Mouse (Mus musculus) forebrain, embryonic 14.5 days (tissue): ENCODE measurements around the gene Sbk3. TPM values are rescaled to one million over a fixed set of nuclear protein-coding genes. Genes with fewer than 3 reads are reported as not detected.
"Not testable (repeated sequence)": the region's sequence is repeated elsewhere in the genome, so short reads cannot be mapped to it uniquely, and the experiment has no call there.

Source experiments
- ATAC-seq: fragments of 200-750 bp; cut with Nextera tagmentation; 2 replicates; pipeline ENCODE4 v1.8.0; 2017; ENCODE audit warnings: mild to moderate bottlenecking, moderate library complexity
- DNase-seq: peaks from one replicate; pipeline ENCODE4 v3.0.0-alpha.2; 2015; ENCODE audit warnings: low spot score
- H3K27ac ChIP-seq: fragments of 300-500 bp; sonication (generic); 2 replicates; pipeline ENCODE4 v1.5.1; 2014; ENCODE audit warnings: low read depth, mild to moderate bottlenecking, control low read depth, low read length, moderate library complexity
- H3K27me3 ChIP-seq: fragments of 300-500 bp; sonication (generic); replicated peaks from 2 replicates; pipeline ENCODE4 v1.6.1; 2014; ENCODE audit warnings: low read length, control low read depth, mixed read lengths; ENCODE audit not compliant: control insufficient read depth, insufficient read depth
- H3K36me3 ChIP-seq: fragments of 300-500 bp; sonication (generic); 2 replicates; pipeline ENCODE4 v1.6.1; 2014; ENCODE audit warnings: low read length, control low read depth; ENCODE audit not compliant: control insufficient read depth, insufficient read depth
- H3K4me1 ChIP-seq: fragments of 300-500 bp; sonication (generic); 2 replicates; pipeline ENCODE4 v1.6.1; 2014; ENCODE audit warnings: antibody characterized with exemption, low read length, control low read depth; ENCODE audit not compliant: control insufficient read depth, insufficient read depth
- H3K4me2 ChIP-seq: fragments of 300-500 bp; sonication (generic); 2 replicates; pipeline ENCODE4 v1.6.1; 2014; ENCODE audit warnings: mild to moderate bottlenecking, control low read depth, low read length
- H3K4me3 ChIP-seq: fragments of 300-500 bp; sonication (generic); 2 replicates; pipeline ENCODE4 v1.5.1; 2014; ENCODE audit warnings: low read depth, low read length, control low read depth
- H3K9ac ChIP-seq: fragments of 300-500 bp; sonication (generic); 2 replicates; pipeline ENCODE4 v1.6.1; 2014; ENCODE audit warnings: mild to moderate bottlenecking, low read length, control low read depth, moderate library complexity
- H3K9me3 ChIP-seq: fragments of 300-500 bp; sonication (generic); replicated peaks from 2 replicates; pipeline ENCODE4 v1.6.1; 2016; ENCODE audit warnings: low read length, control low read depth, mixed read lengths; ENCODE audit not compliant: control insufficient read depth
- WGBS: fragments of 180-500 bp; shearing (Covaris S2); extraction: QIAGEN DNeasy Blood & Tissue Kit; methylation state at CpG from one replicate; pipeline ENCODE4 v1.1.7; 2014; 5-methylcytosine and 5-hydroxymethylcytosine counted together
- polyA plus RNA-seq: library from polyadenylated mRNA; unstranded; fragments of >200 nt; fragmentation: Nextera tagmentation; extraction: Ambion mirVana; gene quantifications from 2 replicates; pipeline ENCODE4 v1.2.1, GENCODE M21; 2014

Sbk3 gene
- polyA plus RNA-seq, 1 experiment from 2014 or later, result 0.39 TPM

DNA sequence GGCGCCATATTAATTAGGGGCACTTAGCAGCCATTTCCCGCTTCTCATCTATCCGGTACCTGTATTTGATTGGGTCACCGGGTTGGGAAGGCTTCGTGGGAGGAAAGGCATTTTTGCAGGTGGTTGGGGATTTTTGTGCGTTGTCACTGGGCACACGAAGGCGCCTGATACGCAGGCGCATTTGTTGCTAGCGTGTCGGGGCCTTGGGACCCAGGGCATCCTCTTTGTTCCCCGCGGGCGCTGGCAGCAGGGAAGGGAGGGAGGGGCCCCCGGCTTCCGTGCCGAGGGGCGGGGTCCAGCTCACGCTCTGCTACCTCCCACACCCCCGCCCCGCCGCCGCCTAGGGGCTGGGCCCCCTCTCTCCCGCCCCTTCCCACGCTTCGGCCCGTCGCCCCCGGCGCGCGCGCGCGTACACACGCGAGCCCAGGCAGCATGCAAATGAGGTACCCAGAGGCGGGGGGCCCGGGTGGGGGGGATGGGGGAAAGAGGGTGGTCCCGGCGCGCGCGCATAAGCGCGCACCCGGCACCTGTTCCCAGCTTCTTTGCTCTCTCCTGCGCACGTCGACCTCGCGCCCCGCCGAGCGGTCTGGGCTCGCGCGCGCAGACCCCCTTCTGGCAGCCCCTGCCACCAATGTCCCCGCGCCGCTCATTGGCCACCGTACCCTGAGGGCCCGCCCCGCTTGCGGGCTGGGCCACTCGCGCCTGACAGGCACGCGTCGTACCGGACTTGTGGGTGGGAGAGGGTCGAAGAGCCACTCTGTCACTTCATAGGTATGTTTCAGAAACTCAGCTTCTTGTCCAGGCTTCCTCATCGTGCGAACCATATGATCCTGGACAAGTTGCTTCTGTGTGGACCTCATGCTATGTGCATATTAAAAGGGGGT, 44.4 kb upstream of the Sbk3 start, which contains the start of gene Gm44973:
Gene Gm44973 (plus strand): TSS at position 379 of the 884 bp plus-strand sequence.
- no peaks in the 10 kb centered on the region for H3K9me3 ChIP-seq
- under 1% methylated on average over 60 of the region's 76 CpGs for WGBS

DNA sequence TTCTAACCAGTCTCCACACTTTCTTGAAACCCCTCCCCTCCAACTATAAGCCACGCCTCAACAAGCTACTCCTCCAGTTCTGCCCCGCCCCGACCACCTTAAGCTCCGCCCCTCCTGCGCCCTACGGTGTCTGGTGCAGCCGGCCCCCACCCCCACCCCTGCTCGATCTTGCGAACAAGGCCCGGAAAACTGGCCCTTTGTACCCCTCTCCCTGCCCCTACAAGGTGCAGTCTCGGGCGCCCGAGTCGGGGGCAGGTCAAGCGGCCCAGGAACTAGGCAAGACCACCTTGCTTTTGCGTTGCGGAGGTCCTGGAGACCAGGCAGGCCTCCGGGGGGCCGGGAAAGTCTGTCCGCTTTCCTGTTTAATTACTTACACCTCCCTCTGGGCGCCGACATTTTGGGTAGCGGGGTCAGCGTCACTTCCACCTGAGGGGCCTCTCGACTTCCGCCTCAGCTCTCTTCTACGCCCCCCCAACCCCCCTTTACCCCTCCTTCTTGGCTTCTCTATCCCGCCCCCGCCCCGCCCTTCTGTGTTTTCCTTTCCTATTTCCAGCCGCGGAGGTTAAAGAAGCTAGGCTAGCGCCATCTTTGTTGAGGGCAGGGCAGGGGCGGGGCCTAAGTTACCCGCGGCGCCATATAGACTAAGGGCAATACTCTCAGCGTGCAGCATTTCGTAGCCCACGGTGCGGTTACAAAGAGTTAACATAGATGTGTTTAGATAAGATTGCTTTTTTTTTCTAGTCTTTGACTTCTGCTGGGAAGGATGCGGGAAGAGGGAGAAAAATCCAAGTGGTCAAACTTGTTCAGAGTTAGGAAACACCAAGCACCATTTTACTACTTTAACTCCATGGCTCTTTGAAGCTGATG, 43.5 kb upstream of the Sbk3 start, which contains the start of the genes Zfp524 and Fiz1:
Gene Zfp524 (plus strand): TSS at position 165 of the 867 bp plus-strand sequence.
Gene Fiz1 (minus strand): TSS at position 447 of the 867 bp plus-strand sequence.
- WGBS, result under 1% methylated on average over 42 of the region's 42 CpGs
- peak within 1 kb of the TSS; percentile 88 for H3K9ac ChIP-seq
- H3K27me3 ChIP-seq, result no peaks in the 10 kb centered on the region
- DNase-seq (peak; percentile 98), ATAC-seq (peak; percentile 84)
- H3K4me1 ChIP-seq, result peaks cover 5% of the 10 kb centered on the region; the same call in 1 of the 2 replicates
- peaks cover 34% of the 10 kb centered on the region for H3K36me3 ChIP-seq
- peak within 1 kb of the TSS; percentile 59 for H3K4me2 ChIP-seq
- H3K27ac ChIP-seq, result peak within 1 kb of the TSS; percentile 99
- H3K9me3 ChIP-seq, result no peaks in the 10 kb centered on the region
- H3K4me3 ChIP-seq, result peak within 1 kb of the TSS; percentile 70

More for the DNA sequence above, 44.4 kb upstream of the Sbk3 start, which contains the start of gene Gm44973:
- DNase-seq (peak; percentile 97), ATAC-seq (peak; percentile 78)
- Histone ChIP-seq H3K9ac (peak within 1 kb of the TSS; percentile 88), H3K4me1 (peaks cover 5% of the 10 kb centered on the region; the same call in 1 of the 2 replicates), H3K4me2 (peak within 1 kb of the TSS; percentile 59), H3K27ac (peak within 1 kb of the TSS; percentile 99), H3K36me3 (peaks cover 26% of the 10 kb centered on the region), H3K27me3 (no peaks in the 10 kb centered on the region), H3K4me3 (peak within 1 kb of the TSS; percentile 70)

GRCm38 (mm10) chr7:5012681-5013513, 41.9 kb upstream of the Sbk3 start:
- H3K9me3 ChIP-seq, result no peaks in the 10 kb centered on the region
- 92% methylated on average over 27 of the region's 27 CpGs for WGBS
- no peak overlapping the region for H3K9ac ChIP-seq
- peaks cover 50% of the 10 kb centered on the region for H3K36me3 ChIP-seq
- DNase-seq (no peak), ATAC-seq (no peak)
- peak overlapping the region; percentile 52; the same call in 1 of the 2 replicates for H3K4me2 ChIP-seq
- H3K27ac ChIP-seq, result no peak overlapping the region
- H3K4me1 ChIP-seq, result peaks cover 5% of the 10 kb centered on the region; the same call in 1 of the 2 replicates
- H3K27me3 ChIP-seq, result no peaks in the 10 kb centered on the region
- H3K4me3 ChIP-seq, result no peak overlapping the region

DNA sequence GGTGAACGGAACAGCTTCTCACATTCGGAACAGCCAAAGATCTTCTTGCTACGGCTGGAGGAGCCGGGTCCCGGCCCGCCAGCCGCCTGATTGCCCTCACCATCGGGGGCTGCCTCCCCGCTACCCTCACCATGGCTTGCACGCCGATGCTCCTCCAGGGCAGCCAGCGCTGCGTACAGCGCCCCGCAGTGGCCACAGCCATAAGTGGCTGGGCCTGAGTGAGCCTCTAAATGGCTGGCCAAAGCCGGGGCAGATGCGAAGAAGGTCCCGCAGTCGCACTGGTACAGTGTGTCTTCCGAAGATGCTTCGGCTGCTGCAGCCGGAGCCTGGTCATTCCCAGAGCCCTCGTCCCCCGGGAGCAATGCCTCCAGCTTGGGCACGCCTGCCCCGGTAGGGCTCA, 37.3 kb upstream of the Sbk3 start:
- ATAC-seq (no peak), DNase-seq (no peak)
- Histone ChIP-seq H3K4me2 (no peak overlapping the region), H3K36me3 (peaks cover 68% of the 10 kb centered on the region), H3K9ac (no peak overlapping the region), H3K27ac (no peak overlapping the region), H3K4me3 (no peak overlapping the region), H3K4me1 (no peaks in the 10 kb centered on the region), H3K27me3 (no peaks in the 10 kb centered on the region), H3K9me3 (no peaks in the 10 kb centered on the region)
- 97% methylated on average over 26 of the region's 26 CpGs for WGBS

DNA sequence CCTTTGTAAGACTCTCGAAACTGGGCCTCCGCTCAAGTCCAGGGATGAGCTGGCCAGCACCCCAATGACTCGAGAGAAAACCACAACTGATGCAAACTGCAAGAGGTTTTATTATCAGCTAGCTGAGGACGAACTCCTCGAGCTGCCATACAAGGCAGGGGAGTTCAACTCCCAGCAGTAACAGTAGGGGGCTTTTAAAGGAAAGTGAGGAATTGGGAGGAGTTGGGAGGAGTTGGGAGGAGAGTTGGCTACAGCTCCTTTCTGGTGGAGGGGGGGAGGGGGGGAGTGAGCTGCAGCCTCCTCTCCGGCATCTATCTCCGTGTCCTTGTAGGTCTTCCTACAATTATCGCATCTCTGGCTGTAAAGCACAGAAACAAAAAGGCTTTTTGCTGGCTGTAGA, 31.9 kb upstream of the Sbk3 start:
- H3K27ac ChIP-seq, H3K4me2 ChIP-seq, H3K4me1 ChIP-seq, ATAC-seq, H3K9me3 ChIP-seq, H3K9ac ChIP-seq, H3K27me3 ChIP-seq, H3K4me3 ChIP-seq, DNase-seq: not testable (repeated sequence)
- WGBS, result 60% methylated on average over 8 of the region's 8 CpGs
- peaks cover 18% of the 10 kb centered on the region for H3K36me3 ChIP-seq

DNA sequence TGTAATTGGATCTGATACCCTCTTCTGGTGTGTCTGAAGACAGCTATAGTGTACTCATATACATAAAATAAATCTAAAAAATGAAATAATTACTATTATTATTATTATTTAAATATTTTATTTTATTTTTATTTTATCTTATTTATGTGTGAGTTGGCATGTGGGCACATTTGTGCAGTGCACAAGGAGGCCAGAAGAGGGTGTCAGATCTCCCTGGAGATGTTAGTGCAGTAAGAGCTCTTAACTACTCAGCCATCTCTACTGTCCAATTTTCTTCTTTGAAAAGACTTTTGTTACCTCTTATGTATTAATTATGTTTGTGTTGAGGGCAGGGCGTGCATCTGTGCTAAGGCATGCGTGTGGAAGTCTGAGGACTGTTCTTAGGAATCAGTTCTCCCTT, 28.9 kb upstream of the Sbk3 start:
- Histone ChIP-seq H3K9ac (no peak overlapping the region), H3K36me3 (no peaks in the 10 kb centered on the region)

DNA sequence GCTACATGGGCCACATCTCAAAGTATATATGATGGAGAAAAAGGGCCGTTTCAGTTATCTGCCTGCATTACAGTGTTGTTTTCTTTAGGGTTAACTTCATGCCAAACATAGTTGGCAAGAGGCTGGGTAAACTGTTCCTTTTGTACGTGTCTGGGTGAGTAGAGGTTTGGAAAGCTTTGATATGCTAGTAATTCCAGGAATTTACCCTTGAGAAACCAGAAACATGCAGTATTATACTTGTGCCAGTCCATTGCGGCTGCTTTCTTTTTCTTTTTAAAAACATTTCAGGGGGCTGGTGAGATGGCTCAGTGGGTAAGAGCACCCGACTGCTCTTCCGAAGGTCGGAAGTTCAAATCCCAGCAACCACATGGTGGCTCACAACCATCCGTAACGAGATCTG, 26.0 kb upstream of the Sbk3 start:
- ATAC-seq (no peak), DNase-seq (no peak)
- Histone ChIP-seq H3K4me2 (peak overlapping the region; percentile 69), H3K27ac (no peak overlapping the region), H3K9me3 (no peaks in the 10 kb centered on the region), H3K27me3 (no peaks in the 10 kb centered on the region), H3K4me1 (peaks cover 10% of the 10 kb centered on the region), H3K4me3 (peak overlapping the region; percentile 80), H3K36me3 (peaks cover 23% of the 10 kb centered on the region), H3K9ac (peak overlapping the region; percentile 93; the same call in 1 of the 2 replicates)
- 72% methylated on average over 6 of the region's 8 CpGs for WGBS

More for the DNA sequence above, 28.9 kb upstream of the Sbk3 start:
- ATAC-seq, result no peak
- Histone ChIP-seq H3K27me3 (no peaks in the 10 kb centered on the region), H3K27ac (no peak overlapping the region), H3K4me3 (no peak overlapping the region), H3K4me2 (no peak overlapping the region), H3K4me1 (peaks cover 2% of the 10 kb centered on the region), H3K9me3 (no peaks in the 10 kb centered on the region)
- 69% methylated on average over 2 of the region's 2 CpGs for WGBS
- no peak for DNase-seq
